Comparison of ENCODE assay signal across 27 mouse cellular contexts in the genomic region with DNA sequence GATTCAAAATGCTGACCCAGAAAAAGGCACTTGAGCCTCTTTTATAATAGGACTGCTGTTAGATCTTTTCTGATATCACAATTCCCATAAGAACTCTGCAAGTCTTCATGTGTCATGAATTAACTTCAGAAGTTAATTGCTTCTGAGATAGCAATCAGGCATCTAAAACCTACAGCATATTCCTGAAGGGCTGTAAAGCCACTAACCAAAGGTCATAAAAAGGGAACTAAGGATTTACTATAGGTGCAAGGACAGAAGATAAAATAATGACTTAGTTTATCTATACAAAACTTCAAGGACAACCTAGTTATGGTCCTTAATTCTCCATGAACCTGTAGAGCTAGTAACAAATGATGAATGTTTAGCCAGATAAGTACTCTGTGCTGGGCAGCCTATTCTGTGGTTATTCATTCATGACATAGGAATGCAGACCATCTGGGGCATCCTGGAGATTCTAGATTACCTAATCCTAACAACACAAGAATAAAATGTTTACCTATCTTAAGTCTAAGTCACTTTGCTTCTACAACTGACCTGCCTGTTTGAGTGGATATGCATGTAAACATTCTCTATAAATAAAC.
DNase-seq lines count a peak whose midpoint lies in the region; ATAC-seq and TF ChIP-seq lines count a peak whose summit lies in the region.
"Had no signal": no experiment of that assay in that cellular context is flagged by ENCODE, and none has a peak within 500 bp of the region (broad histone marks: within the 10 kb centered on the region; RNA-seq: fewer than 3 reads in every experiment).

No protein-coding gene starts in this region.

- H3K4me2 ChIP-seq in intestine, embryonic 14.5 days (ENCODE audit: low read length): no peak overlapping the region
- no peak overlapping the region for H3K4me2 ChIP-seq in intestine, postnatal 0 days (replicated peaks; ENCODE audit: low read depth)
- no peak overlapping the region for H3K4me2 ChIP-seq in kidney, postnatal 0 days (ENCODE audit: low read length)
- no peak overlapping the region for H3K4me2 ChIP-seq in heart, embryonic 11.5 days
- H3K4me2 ChIP-seq: forebrain, embryonic 13.5 days; heart, embryonic 12.5 days; hindbrain, embryonic 15.5 days; limb, embryonic 13.5 days; liver, embryonic 11.5 days; lung, embryonic 15.5 days; midbrain, embryonic 12.5 days; neural tube, embryonic 12.5 days had no signal

- peak; percentile 64 for ATAC-seq in intestine, embryonic 14.5 days (replicated peaks; ENCODE audit: low FRiP score, low TSS enrichment, low read depth)
- ATAC-seq in intestine, postnatal 0 days: no peak
- ATAC-seq in kidney, postnatal 0 days (replicated peaks; ENCODE audit: low FRiP score, low read depth): no peak
- no peak for ATAC-seq in heart, embryonic 11.5 days (replicated peaks; ENCODE audit: insufficient number of reproducible peaks, low FRiP score, low TSS enrichment)
- ATAC-seq: forebrain, embryonic 13.5 days; inflammation-experienced regulatory T-cells, adult 6 months had no signal

- DNase-seq in intestine, embryonic 14.5 days (ENCODE audit: low spot score): no peak
- DNase-seq in lung, postnatal 36 days: peak; percentile 1
- DNase-seq in lung, postnatal 14 days: no peak
- peak; percentile 16 for DNase-seq in kidney, postnatal 0 days (ENCODE audit: low spot score)
- no peak for DNase-seq in layer of hippocampus, adult 18-20 months (ENCODE audit: low spot score in 2 of 2)
- DNase-seq: adrenal gland, postnatal 25 days; cerebellum, adult 11-12 months; cerebellum, postnatal 10 days; gastrocnemius, postnatal 10 days; lung, postnatal 4 days; right cerebral cortex, postnatal 4 days; thymus, adult 18-20 months; thymus, postnatal 25 days had no signal

- no peaks in the 10 kb centered on the region for H3K9me3 ChIP-seq in intestine, embryonic 14.5 days (ENCODE audit: control insufficient read depth, low read length)
- no peaks in the 10 kb centered on the region for H3K9me3 ChIP-seq in intestine, postnatal 0 days (ENCODE audit: control insufficient read depth)
- no peaks in the 10 kb centered on the region for H3K9me3 ChIP-seq in kidney, postnatal 0 days (replicated peaks; ENCODE audit: low read length)
- H3K9me3 ChIP-seq in heart, embryonic 11.5 days (replicated peaks; ENCODE audit: control insufficient read depth, low read length): no peaks in the 10 kb centered on the region
- H3K9me3 ChIP-seq: forebrain, embryonic 13.5 days; heart, embryonic 12.5 days; hindbrain, embryonic 15.5 days; limb, embryonic 13.5 days; lung, embryonic 15.5 days; megakaryocyte, embryonic 14.5 days; midbrain, embryonic 12.5 days; neural tube, embryonic 12.5 days had no signal

- no peaks in the 10 kb centered on the region for H3K36me3 ChIP-seq in intestine, embryonic 14.5 days (ENCODE audit: control insufficient read depth, insufficient read depth, low read length)
- H3K36me3 ChIP-seq in intestine, postnatal 0 days (ENCODE audit: control insufficient read depth, insufficient read depth): no peaks in the 10 kb centered on the region
- H3K36me3 ChIP-seq in kidney, postnatal 0 days (ENCODE audit: insufficient read depth, low read length): no peaks in the 10 kb centered on the region
- no peaks in the 10 kb centered on the region for H3K36me3 ChIP-seq in heart, embryonic 11.5 days (ENCODE audit: control insufficient read depth, insufficient read depth, low read length)
- H3K36me3 ChIP-seq: heart, embryonic 12.5 days; hindbrain, embryonic 15.5 days; limb, embryonic 13.5 days; lung, embryonic 15.5 days; midbrain, embryonic 12.5 days; neural tube, embryonic 12.5 days had no signal

- no peak overlapping the region for H3K4me3 ChIP-seq in intestine, embryonic 14.5 days (ENCODE audit: low read depth, low read length)
- no peak overlapping the region for H3K4me3 ChIP-seq in intestine, postnatal 0 days (ENCODE audit: low read depth, low read length)
- H3K4me3 ChIP-seq in kidney, postnatal 0 days (replicated peaks; ENCODE audit: low read depth, low read length): no peak overlapping the region
- H3K4me3 ChIP-seq in heart, embryonic 11.5 days (ENCODE audit: low read depth, low read length): no peak overlapping the region
- H3K4me3 ChIP-seq: forebrain, embryonic 13.5 days; heart, embryonic 12.5 days; hindbrain, embryonic 15.5 days; limb, embryonic 13.5 days; lung, embryonic 15.5 days; megakaryocyte, embryonic 14.5 days; midbrain, embryonic 12.5 days; myocyte; neural tube, embryonic 12.5 days had no signal

- TF ChIP-seq CTCF in intestine, postnatal 0 days (IDR thresholded peaks at IDR 0.05; ENCODE audit: low read depth): no peak
- TF ChIP-seq CTCF in kidney, postnatal 0 days (IDR thresholded peaks at IDR 0.05; ENCODE audit: low read depth): no peak

- no peak overlapping the region for H3K9ac ChIP-seq in intestine, embryonic 14.5 days (ENCODE audit: low read length)
- H3K9ac ChIP-seq in intestine, postnatal 0 days (ENCODE audit: low read depth, low read length): no peak overlapping the region
- H3K9ac ChIP-seq in kidney, postnatal 0 days (ENCODE audit: low read depth, low read length): no peak overlapping the region
- H3K9ac ChIP-seq in heart, embryonic 11.5 days (ENCODE audit: low read depth, low read length): no peak overlapping the region
- H3K9ac ChIP-seq: forebrain, embryonic 13.5 days; heart, embryonic 12.5 days; hindbrain, embryonic 15.5 days; limb, embryonic 13.5 days; lung, embryonic 15.5 days; midbrain, embryonic 12.5 days; neural tube, embryonic 12.5 days had no signal

- no peaks in the 10 kb centered on the region for H3K4me1 ChIP-seq in intestine, embryonic 14.5 days (replicated peaks; ENCODE audit: control insufficient read depth, insufficient read depth, low read length)
- no peaks in the 10 kb centered on the region for H3K4me1 ChIP-seq in intestine, postnatal 0 days (replicated peaks; ENCODE audit: control insufficient read depth, insufficient read depth, low read length)
- H3K4me1 ChIP-seq in kidney, postnatal 0 days (replicated peaks; ENCODE audit: insufficient read depth, low read length): no peaks in the 10 kb centered on the region
- H3K4me1 ChIP-seq in heart, embryonic 11.5 days (ENCODE audit: control insufficient read depth, insufficient read depth, low read length): no peaks in the 10 kb centered on the region; the same call in 1 of the 2 replicates
- H3K4me1 ChIP-seq: forebrain, embryonic 13.5 days; heart, embryonic 12.5 days; hindbrain, embryonic 15.5 days; limb, embryonic 13.5 days; lung, embryonic 15.5 days; megakaryocyte, embryonic 14.5 days; midbrain, embryonic 12.5 days; neural tube, embryonic 12.5 days had no signal

- H3K27me3 ChIP-seq in intestine, embryonic 14.5 days (replicated peaks; ENCODE audit: control insufficient read depth, insufficient read depth, low read length): no peaks in the 10 kb centered on the region
- H3K27me3 ChIP-seq in intestine, postnatal 0 days (replicated peaks; ENCODE audit: control insufficient read depth, insufficient read depth, low read length): no peaks in the 10 kb centered on the region
- no peaks in the 10 kb centered on the region for H3K27me3 ChIP-seq in kidney, postnatal 0 days (ENCODE audit: insufficient read depth, low read length)
- no peaks in the 10 kb centered on the region for H3K27me3 ChIP-seq in heart, embryonic 11.5 days (ENCODE audit: control insufficient read depth, insufficient read depth, low read length)
- H3K27me3 ChIP-seq: forebrain, embryonic 13.5 days; heart, embryonic 12.5 days; hindbrain, embryonic 15.5 days; limb, embryonic 13.5 days; lung, embryonic 15.5 days; megakaryocyte, embryonic 14.5 days; midbrain, embryonic 12.5 days; neural tube, embryonic 12.5 days had no signal

- H3K27ac ChIP-seq in intestine, embryonic 14.5 days (ENCODE audit: low read depth): no peak overlapping the region
- H3K27ac ChIP-seq in intestine, postnatal 0 days (ENCODE audit: low read depth, low read length): no peak overlapping the region
- H3K27ac ChIP-seq in kidney, postnatal 0 days: no peak overlapping the region
- H3K27ac ChIP-seq in heart, embryonic 11.5 days (ENCODE audit: low read depth, low read length): no peak overlapping the region
- H3K27ac ChIP-seq: forebrain, embryonic 13.5 days; hindbrain, embryonic 15.5 days; limb, embryonic 13.5 days; lung, embryonic 15.5 days; midbrain, embryonic 12.5 days; neural tube, embryonic 12.5 days; stomach, postnatal 0 days had no signal

Comparison
In these comparisons a context has a peak if more than half of its experiments do, and no peak if none do; other contexts are left out.
1. DNase-seq: peak in lung, postnatal 36 days (single experiment) and kidney, postnatal 0 days (single experiment); none in intestine, embryonic 14.5 days (single experiment), lung, postnatal 14 days (single experiment) and layer of hippocampus, adult 18-20 months (0 of 2).